Mouse (Mus musculus): Measurements from ENCODE around the gene Fhl5. TPM values are rescaled to one million over a fixed set of nuclear protein-coding genes. Genes with fewer than 3 reads are reported as not detected.
"Not testable (repeated sequence)": the region's sequence is repeated elsewhere in the genome, so short reads cannot be mapped to it uniquely, and the experiment has no call there.

Gene Fhl5
- not detected in 2 replicates for polyA plus RNA-seq (2014; fragmentation: Nextera tagmentation; extraction: Ambion mirVana)

- DNase-seq (ENCODE audit: low spot score): no peak
- Histone ChIP-seq H3K36me3 (ENCODE audit: control insufficient read depth, insufficient read depth, low read length) (no peaks in the 10 kb centered on the region), H3K9me3 (ENCODE audit: control insufficient read depth, low read length) (no peaks in the 10 kb centered on the region), H3K4me1 (replicated peaks; ENCODE audit: control insufficient read depth, insufficient read depth, low read length) (no peaks in the 10 kb centered on the region), H3K4me2 (no peak within 1 kb of the TSS), H3K27me3 (replicated peaks; ENCODE audit: control insufficient read depth, insufficient read depth, low read length) (no peaks in the 10 kb centered on the region), H3K4me3 (ENCODE audit: low read depth, low read length) (no peak within 1 kb of the TSS), H3K9ac (ENCODE audit: low read depth, low read length) (no peak within 1 kb of the TSS), H3K27ac (ENCODE audit: low read depth, low read length) (no peak within 1 kb of the TSS)
- ATAC-seq (replicated peaks; ENCODE audit: low FRiP score): no peak
- 85% methylated on average over 3 of the region's 3 CpGs for WGBS
These were observed at the start of gene Fhl5 for GRCm38 (mm10) chr4:25242776-25243175. Gene Fhl5 (minus strand): TSS chr4:25242876.

- H3K9ac ChIP-seq (ENCODE audit: low read depth, low read length): not testable (repeated sequence)
These were observed 42.3 kb upstream of the Fhl5 start for GRCm38 (mm10) chr4:25285002-25285401.

GRCm38 (mm10) chr4:25281671-25282038 is 39.0 kb upstream of the Fhl5 start, which contains the start of gene Ufl1:
Gene Ufl1 (minus strand): TSS chr4:25281821.
- Histone ChIP-seq H3K9ac (ENCODE audit: low read depth, low read length) (peak within 1 kb of the TSS; percentile 86), H3K36me3 (ENCODE audit: control insufficient read depth, insufficient read depth, low read length) (peaks cover 7% of the 10 kb centered on the region; the same call in 1 of the 2 replicates), H3K27ac (ENCODE audit: low read depth, low read length) (peak within 1 kb of the TSS; percentile 84), H3K4me2 (peak within 1 kb of the TSS; percentile 77), H3K9me3 (ENCODE audit: control insufficient read depth, low read length) (no peaks in the 10 kb centered on the region), H3K4me1 (replicated peaks; ENCODE audit: control insufficient read depth, insufficient read depth, low read length) (no peaks in the 10 kb centered on the region; the same call in 1 of the 2 replicates), H3K27me3 (replicated peaks; ENCODE audit: control insufficient read depth, insufficient read depth, low read length) (no peaks in the 10 kb centered on the region), H3K4me3 (ENCODE audit: low read depth, low read length) (peak within 1 kb of the TSS; percentile 81)
- peak; percentile 91 for DNase-seq (ENCODE audit: low spot score)
- WGBS: under 1% methylated on average over 30 of the region's 30 CpGs
- peak; percentile 99 for ATAC-seq (replicated peaks; ENCODE audit: low FRiP score)

More at GRCm38 (mm10) chr4:25285002-25285401, 42.3 kb upstream of the Fhl5 start:
- not testable (repeated sequence) for H3K9me3 ChIP-seq (ENCODE audit: control insufficient read depth, low read length); H3K36me3 ChIP-seq (ENCODE audit: control insufficient read depth, insufficient read depth, low read length); H3K4me3 ChIP-seq (ENCODE audit: low read depth, low read length); H3K4me2 ChIP-seq; H3K27me3 ChIP-seq (replicated peaks; ENCODE audit: control insufficient read depth, insufficient read depth, low read length); H3K4me1 ChIP-seq (replicated peaks; ENCODE audit: control insufficient read depth, insufficient read depth, low read length); ATAC-seq (replicated peaks; ENCODE audit: low FRiP score); DNase-seq (ENCODE audit: low spot score); H3K27ac ChIP-seq (ENCODE audit: low read depth, low read length)
- WGBS: 64% methylated on average over 1 of the region's 1 CpGs

- ATAC-seq (replicated peaks; ENCODE audit: low FRiP score): peak; percentile 86
These were observed 38.4 kb upstream of the Fhl5 start for GRCm38 (mm10) chr4:25280938-25281670.

GRCm38 (mm10) chr4:25272861-25273627 is 30.4 kb upstream of the Fhl5 start:
- no peak overlapping the region for H3K27ac ChIP-seq (ENCODE audit: low read depth, low read length)
- H3K4me1 ChIP-seq (replicated peaks; ENCODE audit: control insufficient read depth, insufficient read depth, low read length): no peaks in the 10 kb centered on the region
- peaks cover 30% of the 10 kb centered on the region for H3K36me3 ChIP-seq (ENCODE audit: control insufficient read depth, insufficient read depth, low read length)
- H3K9me3 ChIP-seq (ENCODE audit: control insufficient read depth, low read length): no peaks in the 10 kb centered on the region
- no peak overlapping the region for H3K4me2 ChIP-seq
- no peak overlapping the region for H3K9ac ChIP-seq (ENCODE audit: low read depth, low read length)
- DNase-seq (ENCODE audit: low spot score) (no peak), ATAC-seq (replicated peaks; ENCODE audit: low FRiP score) (peak; percentile 31; the same call in 1 of the 2 replicates)
- no peaks in the 10 kb centered on the region for H3K27me3 ChIP-seq (replicated peaks; ENCODE audit: control insufficient read depth, insufficient read depth, low read length)
- no peak overlapping the region for H3K4me3 ChIP-seq (ENCODE audit: low read depth, low read length)
- WGBS: 77% methylated on average over 7 of the region's 7 CpGs

More at GRCm38 (mm10) chr4:25280938-25281670, 38.4 kb upstream of the Fhl5 start:
- Histone ChIP-seq H3K4me2 (peak overlapping the region; percentile 77), H3K9me3 (ENCODE audit: control insufficient read depth, low read length) (no peaks in the 10 kb centered on the region), H3K27me3 (replicated peaks; ENCODE audit: control insufficient read depth, insufficient read depth, low read length) (no peaks in the 10 kb centered on the region), H3K4me3 (ENCODE audit: low read depth, low read length) (peak overlapping the region; percentile 81), H3K4me1 (replicated peaks; ENCODE audit: control insufficient read depth, insufficient read depth, low read length) (no peaks in the 10 kb centered on the region; the same call in 1 of the 2 replicates), H3K9ac (ENCODE audit: low read depth, low read length) (peak overlapping the region; percentile 86), H3K27ac (ENCODE audit: low read depth, low read length) (peak overlapping the region; percentile 84), H3K36me3 (ENCODE audit: control insufficient read depth, insufficient read depth, low read length) (peaks cover 7% of the 10 kb centered on the region; the same call in 1 of the 2 replicates)
- no peak for DNase-seq (ENCODE audit: low spot score)
- WGBS: 3% methylated on average over 32 of the region's 32 CpGs

- Histone ChIP-seq H3K4me2 (no peak overlapping the region), H3K9ac (ENCODE audit: low read depth, low read length) (no peak overlapping the region), H3K27ac (ENCODE audit: low read depth, low read length) (no peak overlapping the region), H3K4me1 (replicated peaks; ENCODE audit: control insufficient read depth, insufficient read depth, low read length) (no peaks in the 10 kb centered on the region), H3K4me3 (ENCODE audit: low read depth, low read length) (no peak overlapping the region), H3K36me3 (ENCODE audit: control insufficient read depth, insufficient read depth, low read length) (peaks cover 25% of the 10 kb centered on the region), H3K9me3 (ENCODE audit: control insufficient read depth, low read length) (no peaks in the 10 kb centered on the region), H3K27me3 (replicated peaks; ENCODE audit: control insufficient read depth, insufficient read depth, low read length) (no peaks in the 10 kb centered on the region)
- ATAC-seq (replicated peaks; ENCODE audit: low FRiP score): no peak
- 88% methylated on average over 1 of the region's 1 CpGs for WGBS
- no peak for DNase-seq (ENCODE audit: low spot score)
These were observed 29.2 kb upstream of the Fhl5 start for GRCm38 (mm10) chr4:25271926-25272325.

- no peak overlapping the region for H3K4me2 ChIP-seq
- no peak for ATAC-seq (replicated peaks; ENCODE audit: low FRiP score)
- H3K9me3 ChIP-seq (ENCODE audit: control insufficient read depth, low read length): no peaks in the 10 kb centered on the region
- no peak for DNase-seq (ENCODE audit: low spot score)
- H3K9ac ChIP-seq (ENCODE audit: low read depth, low read length): no peak overlapping the region
- WGBS: 75% methylated on average over 3 of the region's 3 CpGs
- H3K27me3 ChIP-seq (replicated peaks; ENCODE audit: control insufficient read depth, insufficient read depth, low read length): no peaks in the 10 kb centered on the region
- H3K4me1 ChIP-seq (replicated peaks; ENCODE audit: control insufficient read depth, insufficient read depth, low read length): no peaks in the 10 kb centered on the region
- H3K27ac ChIP-seq (ENCODE audit: low read depth, low read length): no peak overlapping the region
- H3K36me3 ChIP-seq (ENCODE audit: control insufficient read depth, insufficient read depth, low read length): peaks cover 21% of the 10 kb centered on the region
- H3K4me3 ChIP-seq (ENCODE audit: low read depth, low read length): no peak overlapping the region
These were observed 24.5 kb upstream of the Fhl5 start for GRCm38 (mm10) chr4:25267144-25267543.

GRCm38 (mm10) chr4:25257822-25258398 is 15.2 kb upstream of the Fhl5 start:
- Histone ChIP-seq H3K4me3 (ENCODE audit: low read depth, low read length) (no peak overlapping the region), H3K27ac (ENCODE audit: low read depth, low read length) (no peak overlapping the region), H3K36me3 (ENCODE audit: control insufficient read depth, insufficient read depth, low read length) (peaks cover 6% of the 10 kb centered on the region; the same call in 1 of the 2 replicates), H3K9me3 (ENCODE audit: control insufficient read depth, low read length) (no peaks in the 10 kb centered on the region), H3K4me1 (replicated peaks; ENCODE audit: control insufficient read depth, insufficient read depth, low read length) (no peaks in the 10 kb centered on the region), H3K9ac (ENCODE audit: low read depth, low read length) (no peak overlapping the region), H3K4me2 (no peak overlapping the region), H3K27me3 (replicated peaks; ENCODE audit: control insufficient read depth, insufficient read depth, low read length) (no peaks in the 10 kb centered on the region)
- DNase-seq (ENCODE audit: low spot score) (no peak), ATAC-seq (replicated peaks; ENCODE audit: low FRiP score) (peak; percentile 77)
- 87% methylated on average over 7 of the region's 7 CpGs for WGBS
